Mouse (Mus musculus) T-cell, adult 2 months (primary cell): ENCODE measurements around the gene Chrna1.

Experiments
- DNase-seq: peaks from one replicate; pipeline ENCODE4 v3.0.0; 2022; ENCODE audit warnings: low spot score

The Chrna1 gene

GRCm38 (mm10) chr2:73591246-73591645 lies 11.1 kb upstream of the Chrna1 start:
- no peak for DNase-seq

GRCm38 (mm10) chr2:73590106-73590505 lies 10.0 kb upstream of the Chrna1 start:
- DNase-seq: no peak

GRCm38 (mm10) chr2:73588951-73589350 lies 8.8 kb upstream of the Chrna1 start:
- no peak for DNase-seq

- DNase-seq: no peak
Measured at GRCm38 (mm10) chr2:73587109-73587506, 7.0 kb upstream of the Chrna1 start.

- DNase-seq: no peak
Measured at GRCm38 (mm10) chr2:73586392-73587108, 6.4 kb upstream of the Chrna1 start.

GRCm38 (mm10) chr2:73585347-73585831 lies 5.3 kb upstream of the Chrna1 start:
- DNase-seq: no peak

- peak; percentile 37 for DNase-seq
Measured at GRCm38 (mm10) chr2:73584645-73585346, 4.7 kb upstream of the Chrna1 start.

- DNase-seq: no peak
Measured at GRCm38 (mm10) chr2:73580720-73581119, 582 bp upstream of the Chrna1 start.

- DNase-seq: no peak
Measured at GRCm38 (mm10) chr2:73579168-73579567, 970 bp downstream of the Chrna1 start.

GRCm38 (mm10) chr2:73574418-73574817 lies 5.7 kb downstream of the Chrna1 start:
- no peak for DNase-seq

- DNase-seq: no peak
Measured at GRCm38 (mm10) chr2:73573556-73573955, 6.6 kb downstream of the Chrna1 start.

GRCm38 (mm10) chr2:73572539-73573372 lies 7.4 kb downstream of the Chrna1 start:
- peak; percentile 22 for DNase-seq

GRCm38 (mm10) chr2:73571901-73572300 lies 8.2 kb downstream of the Chrna1 start:
- no peak for DNase-seq

- DNase-seq: no peak
Measured at GRCm38 (mm10) chr2:73571304-73571703, 8.8 kb downstream of the Chrna1 start.

GRCm38 (mm10) chr2:73566989-73567605 lies 13.0 kb downstream of the Chrna1 start:
- DNase-seq: peak; percentile 60

- DNase-seq: peak; percentile 62
Measured at GRCm38 (mm10) chr2:73566162-73566561, 14.0 kb downstream of the Chrna1 start.

GRCm38 (mm10) chr2:73563690-73564089 lies 16.4 kb downstream of the Chrna1 start:
- no peak for DNase-seq

- DNase-seq: no peak
Measured at GRCm38 (mm10) chr2:73562656-73563055, 17.5 kb downstream of the Chrna1 start.

GRCm38 (mm10) chr2:73561665-73562063 lies 18.5 kb downstream of the Chrna1 start:
- DNase-seq: peak; percentile 46

- no peak for DNase-seq
Measured at GRCm38 (mm10) chr2:73560899-73561664, 19.1 kb downstream of the Chrna1 start.

GRCm38 (mm10) chr2:73560445-73560844 lies 19.7 kb downstream of the Chrna1 start:
- no peak for DNase-seq
